ENCODE assay signal across 9 mouse cellular contexts in genomic region chr13:21259171-21259631, GRCm38 (mm10). TPM values are rescaled to one million over a fixed set of nuclear protein-coding genes. Genes with fewer than 3 reads are reported as not detected.
DNase-seq lines count a peak whose midpoint lies in the region; ATAC-seq lines count a peak whose summit lies in the region.
"Had no signal": no experiment of that assay in that cellular context is flagged by ENCODE, and none has a peak within 500 bp of the region (broad histone marks: within the 10 kb centered on the region; RNA-seq: fewer than 3 reads in every experiment).

No protein-coding gene starts in this region.

- no peak overlapping the region for H3K27ac ChIP-seq in intestine, embryonic 15.5 days
- H3K27ac ChIP-seq in neural tube, embryonic 12.5 days, result no peak overlapping the region

- H3K4me3 ChIP-seq in intestine, embryonic 15.5 days (replicated peaks), result peak overlapping the region; percentile 38
- peak overlapping the region; percentile 46 for H3K4me3 ChIP-seq in neural tube, embryonic 12.5 days

- peak; percentile 24 to 39 for DNase-seq in cerebellum, adult 18-20 months
- DNase-seq in cerebellum, postnatal 4 days (ENCODE audit: low spot score in 2 of 2), result no peak
- peak; percentile 44 to 62 for DNase-seq in right cerebral cortex, adult 2 months (ENCODE audit: low spot score in 2 of 2)
- no peak for DNase-seq in right cerebral cortex, postnatal 36 days (ENCODE audit: low spot score in 2 of 2)
- no peak for DNase-seq in adrenal gland, adult 2 months

- H3K27me3 ChIP-seq in intestine, embryonic 15.5 days (replicated peaks), result no peaks in the 10 kb centered on the region; the same call in 1 of the 2 replicates
- 0 out of 2 replicates have a peak, but pooled peaks cover 3% of the 10 kb centered on the region for H3K27me3 ChIP-seq in neural tube, embryonic 12.5 days (replicated peaks)

- ATAC-seq in intestine, embryonic 15.5 days, result peak; percentile 35; the same call in 1 of the 2 replicates
- ATAC-seq in neural tube, embryonic 12.5 days (ENCODE audit: low FRiP score, low read depth), result peak; percentile 39
- ATAC-seq in activated CD4-positive, CD25-positive, alpha-beta regulatory T cell, adult 4 months, result no peak

- no peaks in the 10 kb centered on the region for H3K9me3 ChIP-seq in intestine, embryonic 15.5 days
- no peaks in the 10 kb centered on the region for H3K9me3 ChIP-seq in neural tube, embryonic 12.5 days

- under 1% methylated on average over 15 of the region's 15 CpGs for WGBS in intestine, embryonic 15.5 days
- under 1% methylated on average over 15 of the region's 15 CpGs for WGBS in neural tube, embryonic 12.5 days

- peak overlapping the region; percentile 30 for H3K9ac ChIP-seq in intestine, embryonic 15.5 days
- no peak overlapping the region; the same call in 1 of the 2 replicates for H3K9ac ChIP-seq in neural tube, embryonic 12.5 days

- H3K4me2 ChIP-seq in intestine, embryonic 15.5 days (replicated peaks), result peak overlapping the region; percentile 71
- H3K4me2 ChIP-seq in neural tube, embryonic 12.5 days (replicated peaks), result peak overlapping the region; percentile 62

- H3K4me1 ChIP-seq in intestine, embryonic 15.5 days (replicated peaks), result peaks cover 13% of the 10 kb centered on the region
- H3K4me1 ChIP-seq in neural tube, embryonic 12.5 days, result peaks cover 3% of the 10 kb centered on the region; the same call in 1 of the 2 replicates

- H3K36me3 ChIP-seq in intestine, embryonic 15.5 days, result no peaks in the 10 kb centered on the region
- H3K36me3 ChIP-seq in neural tube, embryonic 12.5 days, result no peaks in the 10 kb centered on the region

RNA-seq across cellular contexts. Expression of gene Gpx5, which starts 33.3 kb away (rescaled TPM):
- polyA plus RNA-seq in intestine, embryonic 15.5 days (2015; fragmentation: Nextera tagmentation; extraction: Ambion mirVana), result not detected in 2 replicates
- not detected in 2 replicates for polyA plus RNA-seq in neural tube, embryonic 12.5 days (2016; fragmentation: Nextera tagmentation; extraction: Ambion mirVana)
- not detected for polyA plus RNA-seq in activated CD4-positive, CD25-positive, alpha-beta regulatory T cell, adult 4 months (2017; shearing (Covaris generic))
- total RNA-seq in adrenal gland, adult 2 months (2021), result not detected
- polyA plus RNA-seq in adrenal gland, adult 2 months (2012; rRNA removed), result not detected in 2 replicates
- polyA plus RNA-seq: frontal cortex, adult 2 months had no signal

RNA-seq across cellular contexts. Expression of gene Gpx6, which starts 52.7 kb away (rescaled TPM):
- polyA plus RNA-seq in intestine, embryonic 15.5 days (2015; fragmentation: Nextera tagmentation; extraction: Ambion mirVana), result not detected in 2 replicates
- 0.15 TPM in 1 of 2 replicates, not detected in the other for polyA plus RNA-seq in neural tube, embryonic 12.5 days (2016; fragmentation: Nextera tagmentation; extraction: Ambion mirVana)
- not detected for polyA plus RNA-seq in activated CD4-positive, CD25-positive, alpha-beta regulatory T cell, adult 4 months (2017; shearing (Covaris generic))
- total RNA-seq in adrenal gland, adult 2 months (2021), result not detected
- polyA plus RNA-seq in adrenal gland, adult 2 months (2012; rRNA removed), result not detected in 2 replicates

Comparison
In these comparisons a context has a peak if more than half of its experiments do, and no peak if none do; other contexts are left out.
1. DNase-seq: peak in cerebellum, adult 18-20 months (2 of 2) and right cerebral cortex, adult 2 months (2 of 2); none in cerebellum, postnatal 4 days (0 of 2), right cerebral cortex, postnatal 36 days (0 of 2) and adrenal gland, adult 2 months (single experiment).